Mouse (Mus musculus) embryo, embryonic 10 days (tissue): ENCODE measurements at regions not wholly inside any gene's neighbourhood (a gene's known extent, or its start where the extent isn't known, plus 50 kb on each side); places are given as distances from the start of the nearest gene placed in this dataset.

Source experiments
- DNase-seq: peaks from one replicate; pipeline ENCODE4 v3.0.0-alpha.2; 2015; ENCODE audit warnings: low spot score

- no peak for DNase-seq
These were observed 104.2 kb upstream of the Bcl6 start for GRCm38 (mm10) chr16:24092616-24093525.

GRCm38 (mm10) chr16:24092136-24092535 is 103.5 kb upstream of the Bcl6 start:
- DNase-seq, result no peak

- DNase-seq, result no peak
These were observed 102.3 kb upstream of the Bcl6 start for GRCm38 (mm10) chr16:24090981-24091380.

- no peak for DNase-seq
These were observed 101.4 kb upstream of the Bcl6 start for GRCm38 (mm10) chr16:24089840-24090762.

- no peak for DNase-seq
These were observed 95.3 kb upstream of the Bcl6 start for GRCm38 (mm10) chr16:24083966-24084365.

GRCm38 (mm10) chr16:24080471-24080870 is 91.8 kb upstream of the Bcl6 start:
- no peak for DNase-seq

GRCm38 (mm10) chr16:24078622-24079021 is 90.0 kb upstream of the Bcl6 start:
- no peak for DNase-seq

GRCm38 (mm10) chr16:24077428-24077827 is 88.8 kb upstream of the Bcl6 start:
- no peak for DNase-seq

- no peak for DNase-seq
These were observed 88.1 kb upstream of the Bcl6 start for GRCm38 (mm10) chr16:24076799-24077136.

- DNase-seq, result no peak
These were observed 87.6 kb upstream of the Bcl6 start for GRCm38 (mm10) chr16:24076109-24076798.

- no peak for DNase-seq
These were observed 85.1 kb upstream of the Bcl6 start for GRCm38 (mm10) chr16:24073613-24074244.

GRCm38 (mm10) chr16:24073065-24073464 is 84.4 kb upstream of the Bcl6 start:
- DNase-seq, result no peak

GRCm38 (mm10) chr16:24069411-24069810 is 80.8 kb upstream of the Bcl6 start:
- no peak for DNase-seq

GRCm38 (mm10) chr16:24068250-24068813 is 79.7 kb upstream of the Bcl6 start:
- DNase-seq, result no peak

GRCm38 (mm10) chr16:24062314-24062713 is 73.7 kb upstream of the Bcl6 start:
- no peak for DNase-seq

GRCm38 (mm10) chr16:24061496-24061895 is 72.8 kb upstream of the Bcl6 start:
- DNase-seq, result no peak

GRCm38 (mm10) chr16:24059090-24059600 is 70.5 kb upstream of the Bcl6 start:
- no peak for DNase-seq

- no peak for DNase-seq
These were observed 68.4 kb upstream of the Bcl6 start for GRCm38 (mm10) chr16:24056885-24057531.

- no peak for DNase-seq
These were observed 67.7 kb upstream of the Bcl6 start for GRCm38 (mm10) chr16:24056123-24056884.

- DNase-seq, result no peak
These were observed 65.6 kb upstream of the Bcl6 start for GRCm38 (mm10) chr16:24054293-24054692.
